ENCODE assay signal across 28 mouse cellular contexts in genomic region chr17:32367706-32368105, GRCm38 (mm10). TPM values are rescaled to one million over a fixed set of nuclear protein-coding genes. Genes with fewer than 3 reads are reported as not detected.
DNase-seq lines count a peak whose midpoint lies in the region; ATAC-seq and TF ChIP-seq lines count a peak whose summit lies in the region.
"Had no signal": no experiment of that assay in that cellular context is flagged by ENCODE, and none has a peak within 500 bp of the region (broad histone marks: within the 10 kb centered on the region; RNA-seq: fewer than 3 reads in every experiment).

No protein-coding gene starts in this region.

- no peak overlapping the region for H3K27ac ChIP-seq in gastrocnemius, adult 2 months
- H3K27ac ChIP-seq in liver, embryonic 12.5 days, result no peak overlapping the region
- H3K27ac ChIP-seq in liver, embryonic 11.5 days (ENCODE audit: low read depth, low read length), result no peak overlapping the region
- H3K27ac ChIP-seq in hindbrain, embryonic 11.5 days (ENCODE audit: low read depth, low read length), result no peak overlapping the region
- H3K27ac ChIP-seq: embryonic facial prominence, embryonic 12.5 days; embryonic facial prominence, embryonic 15.5 days; forebrain, embryonic 13.5 days; heart, embryonic 15.5 days; hindbrain, embryonic 12.5 days; hindbrain, embryonic 15.5 days had no signal

- peaks cover 6% of the 10 kb centered on the region for H3K36me3 ChIP-seq in liver, embryonic 12.5 days
- no peaks in the 10 kb centered on the region for H3K36me3 ChIP-seq in liver, embryonic 11.5 days (ENCODE audit: control insufficient read depth, insufficient read depth, low read length)
- H3K36me3 ChIP-seq in hindbrain, embryonic 11.5 days (ENCODE audit: control insufficient read depth, insufficient read depth, low read length), result no peaks in the 10 kb centered on the region
- H3K36me3 ChIP-seq: embryonic facial prominence, embryonic 15.5 days; heart, embryonic 15.5 days; hindbrain, embryonic 12.5 days had no signal

- 0 out of 2 replicates have a peak overlapping the region, but pooled peaks have one; percentile 22 for H3K9ac ChIP-seq in liver, embryonic 12.5 days
- H3K9ac ChIP-seq in liver, embryonic 11.5 days (ENCODE audit: low read depth, low read length), result no peak overlapping the region
- H3K9ac ChIP-seq in hindbrain, embryonic 11.5 days (ENCODE audit: low read depth, low read length), result no peak overlapping the region
- H3K9ac ChIP-seq: embryonic facial prominence, embryonic 12.5 days; embryonic facial prominence, embryonic 15.5 days; forebrain, embryonic 13.5 days; heart, embryonic 12.5 days; heart, embryonic 15.5 days; hindbrain, embryonic 12.5 days; hindbrain, embryonic 15.5 days had no signal

- H3K4me1 ChIP-seq in liver, embryonic 12.5 days, result peaks cover 54% of the 10 kb centered on the region
- H3K4me1 ChIP-seq in liver, embryonic 11.5 days (replicated peaks; ENCODE audit: control insufficient read depth, insufficient read depth, low read length), result peaks cover 27% of the 10 kb centered on the region
- H3K4me1 ChIP-seq in hindbrain, embryonic 11.5 days (replicated peaks; ENCODE audit: control insufficient read depth, insufficient read depth, low read length), result peaks cover 3% of the 10 kb centered on the region

- no peaks in the 10 kb centered on the region for H3K27me3 ChIP-seq in liver, embryonic 12.5 days (replicated peaks)
- H3K27me3 ChIP-seq in liver, embryonic 11.5 days (replicated peaks; ENCODE audit: control insufficient read depth, insufficient read depth, low read length), result no peaks in the 10 kb centered on the region
- no peaks in the 10 kb centered on the region for H3K27me3 ChIP-seq in hindbrain, embryonic 11.5 days (ENCODE audit: control insufficient read depth, insufficient read depth, low read length)
- H3K27me3 ChIP-seq: CH12.LX; embryonic facial prominence, embryonic 12.5 days; embryonic facial prominence, embryonic 15.5 days; forebrain, embryonic 13.5 days; heart, embryonic 12.5 days; heart, embryonic 15.5 days; hindbrain, embryonic 12.5 days; hindbrain, embryonic 15.5 days had no signal

- intact Hi-C loops in gastrocnemius, adult 2 months (cut with DNase I), result no loop called here

- no peak for TF ChIP-seq CTCF in gastrocnemius, adult 2 months (IDR thresholded peaks at IDR 0.05)

- no peaks in the 10 kb centered on the region for H3K9me3 ChIP-seq in liver, embryonic 12.5 days (replicated peaks)
- H3K9me3 ChIP-seq in liver, embryonic 11.5 days (ENCODE audit: control insufficient read depth, low read length), result no peaks in the 10 kb centered on the region
- no peaks in the 10 kb centered on the region for H3K9me3 ChIP-seq in hindbrain, embryonic 11.5 days (ENCODE audit: control insufficient read depth, low read length)
- H3K9me3 ChIP-seq: embryonic facial prominence, embryonic 12.5 days; embryonic facial prominence, embryonic 15.5 days; forebrain, embryonic 13.5 days; heart, embryonic 12.5 days; heart, embryonic 15.5 days; hindbrain, embryonic 12.5 days; hindbrain, embryonic 15.5 days had no signal

- no peak for ATAC-seq in liver, embryonic 12.5 days
- no peak for ATAC-seq in liver, embryonic 11.5 days (replicated peaks; ENCODE audit: low FRiP score)
- no peak for ATAC-seq in hindbrain, embryonic 11.5 days (ENCODE audit: low FRiP score)
- ATAC-seq: forebrain, embryonic 13.5 days; forebrain, embryonic 16.5 days; intestine, postnatal 0 days had no signal

- H3K4me3 ChIP-seq in gastrocnemius, adult 2 months, result no peak overlapping the region
- H3K4me3 ChIP-seq in liver, embryonic 12.5 days, result no peak overlapping the region
- no peak overlapping the region for H3K4me3 ChIP-seq in liver, embryonic 11.5 days (ENCODE audit: low read depth, low read length)
- H3K4me3 ChIP-seq in hindbrain, embryonic 11.5 days (ENCODE audit: low read depth, low read length), result no peak overlapping the region
- H3K4me3 ChIP-seq: embryonic facial prominence, embryonic 12.5 days; forebrain, embryonic 13.5 days; heart, embryonic 12.5 days; heart, embryonic 15.5 days; hindbrain, embryonic 12.5 days; hindbrain, embryonic 15.5 days had no signal

- peak; percentile 31 for DNase-seq in cerebellum, adult 11-12 months
- no peak for DNase-seq in cerebellum, postnatal 4 days (ENCODE audit: low spot score in 2 of 2)
- peak; percentile 21 for DNase-seq in gastrocnemius, adult 2 months
- DNase-seq in gastrocnemius, adult 8-10 months (ENCODE audit: low spot score in 2 of 2), result no peak
- DNase-seq in liver, embryonic 11.5 days (ENCODE audit: low spot score), result no peak
- no peak for DNase-seq in hindbrain, embryonic 11.5 days (ENCODE audit: low spot score)
- DNase-seq: adrenal gland, postnatal 10 days; adrenal gland, postnatal 36 days; B cell, adult 2 months; cerebellum, adult 2 months; cerebellum, postnatal 14 days; gastrocnemius, postnatal 25 days; heart, postnatal 10 days; heart, postnatal 4 days; kidney, adult 2 months had no signal

- WGBS in liver, embryonic 12.5 days (ENCODE audit: insufficient replicate concordance), result 81% methylated on average over 11 of the region's 11 CpGs
- 87% methylated on average over 11 of the region's 11 CpGs for WGBS in liver, embryonic 11.5 days
- WGBS in hindbrain, embryonic 11.5 days, result 94% methylated on average over 11 of the region's 11 CpGs

- peak overlapping the region; percentile 66; the same call in 1 of the 2 replicates for H3K4me2 ChIP-seq in liver, embryonic 12.5 days
- no peak overlapping the region for H3K4me2 ChIP-seq in liver, embryonic 11.5 days
- H3K4me2 ChIP-seq in hindbrain, embryonic 11.5 days (replicated peaks; ENCODE audit: low read depth, low read length), result no peak overlapping the region
- H3K4me2 ChIP-seq: embryonic facial prominence, embryonic 15.5 days; forebrain, embryonic 13.5 days; heart, embryonic 12.5 days; heart, embryonic 15.5 days; hindbrain, embryonic 12.5 days; hindbrain, embryonic 15.5 days had no signal

RNA-seq across cellular contexts. Expression of gene Akap8l, which starts 17.3 kb away (rescaled TPM):
- 10 to 100 TPM; 34.5 to 43.4 TPM for total RNA-seq in gastrocnemius, adult 2 months (2021)
- 10 to 100 TPM; 29.4 to 41.8 (median 37.5) TPM for total RNA-seq in gastrocnemius, adult 8-10 months (2022)
- 49.7 and 50.1 TPM in 2 replicates for polyA plus RNA-seq in liver, embryonic 12.5 days (2016; fragmentation: Nextera tagmentation; extraction: Ambion mirVana)
- polyA plus RNA-seq in liver, embryonic 11.5 days (2014; fragmentation: Nextera tagmentation; extraction: Ambion mirVana), result 61.4 and 74.3 TPM in 2 replicates
- 69.3 and 80.1 TPM in 2 replicates for polyA plus RNA-seq in hindbrain, embryonic 11.5 days (2014; fragmentation: Nextera tagmentation; extraction: Ambion mirVana)

RNA-seq across cellular contexts. Expression of gene Wiz, which starts 21.5 kb away (rescaled TPM):
- 10 to 100 TPM; 13.0 to 13.7 TPM for total RNA-seq in gastrocnemius, adult 2 months (2021)
- total RNA-seq in gastrocnemius, adult 8-10 months (2022), result 10 to 100 TPM; 13.5 to 14.1 (median 13.6) TPM
- polyA plus RNA-seq in liver, embryonic 12.5 days (2016; fragmentation: Nextera tagmentation; extraction: Ambion mirVana), result 13.3 and 14.8 TPM in 2 replicates
- polyA plus RNA-seq in liver, embryonic 11.5 days (2014; fragmentation: Nextera tagmentation; extraction: Ambion mirVana), result 25.7 and 26.4 TPM in 2 replicates
- 27.8 and 33.0 TPM in 2 replicates for polyA plus RNA-seq in hindbrain, embryonic 11.5 days (2014; fragmentation: Nextera tagmentation; extraction: Ambion mirVana)

RNA-seq across cellular contexts. Expression of gene Rasal3, which starts 35.7 kb away (rescaled TPM):
- total RNA-seq in gastrocnemius, adult 2 months (2021), result under 1 TPM; 0.06 to 0.31 TPM
- not detected for total RNA-seq in gastrocnemius, adult 8-10 months (2022)
- 7.2 and 8.1 TPM in 2 replicates for polyA plus RNA-seq in liver, embryonic 12.5 days (2016; fragmentation: Nextera tagmentation; extraction: Ambion mirVana)
- 7.5 and 8.7 TPM in 2 replicates for polyA plus RNA-seq in liver, embryonic 11.5 days (2014; fragmentation: Nextera tagmentation; extraction: Ambion mirVana)
- 0.48 and 0.89 TPM in 2 replicates for polyA plus RNA-seq in hindbrain, embryonic 11.5 days (2014; fragmentation: Nextera tagmentation; extraction: Ambion mirVana)

RNA-seq across cellular contexts. Expression of gene Akap8, which starts 46.7 kb away (rescaled TPM):
- total RNA-seq in gastrocnemius, adult 2 months (2021), result 10 to 100 TPM; 33.2 to 40.2 TPM
- total RNA-seq in gastrocnemius, adult 8-10 months (2022), result 10 to 100 TPM; 27.5 to 36.4 (median 34.5) TPM
- 72.1 and 73.5 TPM in 2 replicates for polyA plus RNA-seq in liver, embryonic 12.5 days (2016; fragmentation: Nextera tagmentation; extraction: Ambion mirVana)
- 54.9 and 60.9 TPM in 2 replicates for polyA plus RNA-seq in liver, embryonic 11.5 days (2014; fragmentation: Nextera tagmentation; extraction: Ambion mirVana)
- polyA plus RNA-seq in hindbrain, embryonic 11.5 days (2014; fragmentation: Nextera tagmentation; extraction: Ambion mirVana), result 54.4 and 66.2 TPM in 2 replicates

RNA-seq across cellular contexts. Expression of gene Pglyrp2, which starts 56.3 kb away (rescaled TPM):
- not detected for total RNA-seq in gastrocnemius, adult 2 months (2021)
- not detected for total RNA-seq in gastrocnemius, adult 8-10 months (2022)
- 1.6 and 1.8 TPM in 2 replicates for polyA plus RNA-seq in liver, embryonic 12.5 days (2016; fragmentation: Nextera tagmentation; extraction: Ambion mirVana)
- 1.8 and 2.2 TPM in 2 replicates for polyA plus RNA-seq in liver, embryonic 11.5 days (2014; fragmentation: Nextera tagmentation; extraction: Ambion mirVana)
- not detected in 2 replicates for polyA plus RNA-seq in hindbrain, embryonic 11.5 days (2014; fragmentation: Nextera tagmentation; extraction: Ambion mirVana)
- total RNA-seq: gastrocnemius, adult 18-20 months; gastrocnemius, postnatal 25 days; heart, adult 8-10 months; heart, postnatal 4 days had no signal
- polyA plus RNA-seq: cerebellum, adult 2 months; forebrain, embryonic 13.5 days; forebrain, embryonic 16.5 days; heart, embryonic 12.5 days; hindbrain, embryonic 15.5 days had no signal

Comparison
In these comparisons a context has a peak if more than half of its experiments do, and no peak if none do; other contexts are left out.
1. DNase-seq: peak in cerebellum, adult 11-12 months (single experiment) and gastrocnemius, adult 2 months (single experiment); none in cerebellum, postnatal 4 days (0 of 2), gastrocnemius, adult 8-10 months (0 of 2), liver, embryonic 11.5 days (single experiment) and hindbrain, embryonic 11.5 days (single experiment).